Mouse (Mus musculus): ENCODE measurements around the gene Cdh23.

Gene Cdh23

DNA sequence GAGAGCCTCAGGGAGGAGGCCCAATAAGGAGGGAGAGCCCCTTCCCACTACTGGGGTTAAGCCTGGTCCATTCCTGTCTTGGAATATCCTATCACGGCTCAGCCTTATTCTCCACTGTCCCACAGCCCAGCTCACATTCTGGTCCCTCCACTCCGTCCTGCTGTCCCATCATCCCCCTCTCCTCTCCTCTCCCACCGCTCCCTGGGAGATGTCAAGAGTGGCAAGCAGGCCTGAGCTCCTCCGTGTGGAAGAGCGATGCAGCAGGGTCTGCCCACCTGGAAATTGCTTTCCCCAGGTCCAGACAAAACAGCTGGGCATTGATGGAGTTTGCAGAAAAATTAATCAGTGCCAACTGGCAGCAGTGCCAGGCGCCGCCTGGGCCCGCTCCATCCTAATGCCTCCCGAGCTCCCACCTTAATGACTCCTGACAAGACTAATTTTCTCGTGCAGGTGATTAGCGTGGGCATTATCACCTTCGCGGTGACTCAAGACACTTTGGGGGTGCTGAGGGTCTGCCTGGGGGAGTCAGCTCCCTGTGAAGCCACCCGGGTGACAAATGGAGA lies 52.1 kb downstream of the Cdh23 start:
- DNase-seq (ENCODE audit: extremely low read depth, low read depth, low spot score): no peak

DNA sequence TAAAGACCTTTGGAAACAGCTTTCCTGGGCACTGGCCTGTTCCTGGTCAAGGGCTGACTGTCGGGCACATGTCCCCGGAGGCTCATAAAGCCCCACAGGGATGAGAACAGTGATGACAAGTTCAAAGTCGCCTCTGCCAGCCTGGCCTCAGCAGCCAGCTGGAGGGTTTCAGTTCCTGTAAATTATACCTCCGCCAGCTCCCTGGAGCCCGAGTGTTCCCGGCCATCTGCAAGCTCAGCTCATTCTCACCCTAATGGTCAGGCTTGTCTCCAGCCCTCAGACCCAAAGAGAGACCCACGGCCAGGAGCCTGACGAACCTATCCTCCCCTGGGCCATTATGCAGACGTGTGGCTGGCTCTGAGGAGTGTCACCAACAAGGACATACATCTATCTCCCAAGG lies 57.0 kb downstream of the Cdh23 start:
- no peak for DNase-seq (ENCODE audit: extremely low read depth, low read depth, low spot score)

DNA sequence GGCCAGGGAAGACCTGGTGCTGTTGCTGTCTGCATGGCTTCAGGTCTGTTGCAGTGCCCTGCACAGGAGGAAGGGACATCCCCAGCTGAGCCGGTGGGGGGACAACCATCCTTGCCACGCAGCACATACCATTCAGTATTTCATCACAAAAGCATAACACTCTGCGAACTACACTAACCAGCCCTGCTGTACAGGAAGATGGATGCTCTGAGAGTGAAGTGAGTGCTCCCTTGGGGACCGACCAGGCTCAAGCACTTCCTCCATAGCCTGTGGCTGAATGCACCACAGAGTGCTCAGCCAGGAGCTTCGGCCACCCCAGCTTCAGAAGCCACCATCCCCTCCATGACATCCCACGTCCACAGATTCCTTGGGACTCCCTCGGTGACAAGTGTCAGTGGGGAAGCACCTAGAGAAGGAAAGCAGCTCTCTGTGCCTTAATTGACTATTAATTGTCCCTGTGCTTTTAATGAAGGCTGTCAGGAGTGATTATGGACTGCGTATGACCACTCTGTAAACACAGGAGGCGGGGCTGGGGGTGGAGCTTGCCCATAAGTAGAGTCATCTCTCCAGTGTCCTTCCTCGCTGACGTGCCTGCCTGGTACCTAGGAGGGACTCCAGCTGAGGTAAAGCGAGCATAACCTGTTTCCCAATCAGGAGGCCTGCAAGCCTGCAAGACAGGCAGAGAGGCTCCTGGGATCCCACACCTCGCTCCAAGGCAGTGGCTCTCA lies 60.6 kb downstream of the Cdh23 start:
- DNase-seq (ENCODE audit: extremely low read depth, low read depth, low spot score): no peak

DNA sequence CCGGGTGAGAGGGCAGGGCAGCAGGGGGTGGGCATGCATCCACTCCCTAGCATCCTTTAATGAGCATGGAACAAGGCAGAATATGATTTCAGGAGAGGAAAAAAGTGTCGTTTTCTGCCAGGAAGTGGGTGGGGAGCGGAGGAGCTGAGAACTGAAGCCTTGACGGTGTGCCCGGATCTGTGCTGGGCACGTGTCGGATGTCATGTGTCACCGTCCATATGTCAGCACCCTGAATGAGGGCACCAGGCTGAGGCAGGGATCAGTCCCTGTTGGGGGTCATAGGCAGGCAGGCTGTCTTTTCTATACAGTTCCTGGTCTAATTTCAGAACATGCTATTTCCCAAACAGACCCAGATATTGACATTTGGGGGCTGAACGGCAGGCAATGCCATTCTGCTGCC lies 61.9 kb downstream of the Cdh23 start:
- DNase-seq (ENCODE audit: extremely low read depth, low read depth, low spot score): no peak

DNA sequence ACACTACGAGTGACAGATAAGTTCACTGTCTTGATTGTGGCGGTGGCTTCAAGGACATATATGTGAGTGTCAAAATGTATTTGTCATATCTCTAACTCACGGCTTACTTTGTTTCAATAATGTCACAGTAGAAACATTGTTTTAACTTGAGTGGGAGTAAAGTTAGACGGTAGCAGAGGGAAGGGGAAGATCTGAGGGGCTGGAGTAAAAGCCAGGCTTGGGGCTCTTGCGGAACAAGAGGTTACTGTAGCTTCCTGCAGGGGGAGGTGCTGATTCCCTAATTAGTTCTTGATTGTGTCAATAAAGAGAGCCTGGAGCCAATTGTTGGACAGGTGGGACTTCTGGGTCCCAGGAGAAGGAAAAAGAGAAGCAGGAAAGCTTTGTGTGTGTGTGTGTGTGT lies 70.2 kb downstream of the Cdh23 start:
- no peak for DNase-seq (ENCODE audit: extremely low read depth, low read depth, low spot score)

DNA sequence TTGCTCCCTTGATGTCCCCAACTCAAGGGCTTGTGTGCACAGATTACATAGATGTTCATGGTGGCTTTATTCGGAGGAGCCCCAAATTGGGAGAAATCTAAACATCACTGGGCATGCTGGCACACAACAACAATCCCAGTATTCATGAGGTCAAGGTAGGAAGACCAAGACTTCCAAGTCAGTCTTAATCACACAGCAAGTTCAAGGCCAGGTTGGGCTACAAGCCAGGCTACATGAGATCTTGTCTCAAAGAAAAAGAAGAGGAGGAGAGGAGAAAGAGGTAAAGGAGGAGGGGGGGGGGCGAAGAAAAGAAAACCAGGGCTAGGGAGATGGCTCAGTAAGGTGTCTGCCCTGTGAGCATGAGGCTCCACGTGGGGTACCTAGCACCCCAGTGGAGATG lies 70.8 kb downstream of the Cdh23 start:
- no peak for DNase-seq (ENCODE audit: extremely low read depth, low read depth, low spot score)

DNA sequence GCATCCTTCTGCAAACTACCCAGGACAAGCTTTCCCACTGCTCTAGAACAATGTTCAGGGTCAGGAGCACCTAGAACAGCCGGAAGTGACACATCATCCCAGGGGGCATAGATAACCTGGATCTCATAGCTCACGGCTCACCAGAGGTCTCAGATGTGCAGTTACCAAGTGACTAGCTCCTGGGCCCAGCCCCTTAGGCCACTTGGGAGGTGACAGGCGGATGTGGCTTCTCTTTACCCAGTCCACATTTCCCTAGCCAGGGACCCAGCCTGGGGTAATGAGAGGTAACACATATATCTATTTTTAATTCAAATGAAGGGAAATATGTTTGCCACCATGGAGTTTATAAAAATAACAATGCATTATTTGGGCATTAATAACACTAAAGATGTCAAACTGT lies 71.3 kb downstream of the Cdh23 start:
- no peak for DNase-seq (ENCODE audit: extremely low read depth, low read depth, low spot score)

DNA sequence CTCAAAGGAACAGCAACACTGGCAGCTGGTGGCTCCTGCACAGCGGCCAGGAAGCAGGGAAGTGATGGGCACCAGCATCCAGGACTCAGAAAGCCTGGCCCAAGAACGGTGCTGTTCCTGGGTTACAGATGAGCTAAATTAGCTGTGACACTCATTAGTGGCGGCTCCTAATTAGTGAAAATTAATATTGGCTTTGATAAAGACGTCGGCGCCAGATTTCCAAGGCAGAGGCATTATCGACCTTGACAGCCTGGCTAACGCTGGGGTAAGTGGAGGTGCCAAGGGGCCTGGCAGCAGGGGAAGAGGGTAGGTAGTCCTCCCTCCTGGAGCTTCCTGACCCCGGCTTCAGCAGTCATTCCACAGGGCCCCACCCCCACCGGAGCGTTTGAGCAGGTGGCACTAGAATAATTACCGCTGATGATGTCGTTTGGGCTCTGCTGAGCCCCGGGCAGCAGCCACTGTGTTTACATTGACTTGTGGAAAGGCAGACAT lies 72.0 kb downstream of the Cdh23 start:
- DNase-seq (ENCODE audit: extremely low read depth, low read depth, low spot score): no peak

DNA sequence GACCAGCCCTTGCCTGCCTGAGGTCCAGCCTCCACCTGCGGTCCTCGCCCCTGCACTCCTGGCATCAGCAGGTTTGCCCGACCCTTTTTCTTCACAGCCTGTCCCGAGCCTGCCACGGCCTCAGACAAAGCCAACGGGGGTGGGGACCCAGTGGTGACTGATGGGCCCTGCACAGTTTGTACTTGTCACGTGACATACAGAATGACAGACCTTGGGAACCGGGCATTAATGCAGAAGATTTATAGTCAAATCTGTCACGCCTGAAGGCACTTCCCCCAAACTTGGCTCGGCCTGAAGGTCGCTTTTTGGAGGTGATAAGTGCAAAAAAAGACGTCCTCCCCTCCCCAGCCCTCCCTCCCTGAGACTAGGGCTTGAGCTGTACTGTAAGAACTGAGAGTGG lies 73.5 kb downstream of the Cdh23 start:
- no peak for DNase-seq (ENCODE audit: extremely low read depth, low read depth, low spot score)

DNA sequence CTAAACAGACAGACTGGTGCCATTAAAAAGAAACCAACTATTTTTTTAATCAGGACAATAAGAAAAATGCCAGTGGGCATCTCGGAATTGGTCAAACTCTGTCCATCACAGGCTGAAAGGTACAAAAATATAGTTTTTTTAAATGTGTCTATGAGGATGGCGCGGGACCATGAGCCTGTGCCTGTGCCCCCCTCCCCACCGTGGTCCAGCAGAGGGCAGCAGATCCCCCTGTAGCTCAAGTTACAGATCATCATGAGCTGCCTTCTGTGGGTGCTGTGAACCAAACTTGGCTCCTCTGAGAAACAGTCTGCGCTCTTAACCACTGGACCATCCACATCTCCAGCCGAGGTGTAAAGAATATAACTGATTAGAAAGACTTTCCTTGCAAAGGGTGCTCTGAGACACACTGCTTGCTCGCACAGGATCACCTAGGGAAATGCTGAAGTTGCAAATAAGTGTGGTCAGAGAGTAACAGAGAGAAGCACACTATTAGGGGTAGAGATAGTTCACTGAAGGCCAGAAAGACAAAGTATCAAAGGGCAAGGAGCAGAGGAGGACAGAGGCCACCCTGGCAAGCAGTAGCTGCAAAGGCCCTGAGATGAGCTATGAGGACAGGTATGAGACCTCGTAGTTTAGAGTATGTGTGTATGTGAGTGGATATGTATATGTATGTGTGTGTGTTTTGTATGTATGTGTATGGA lies 74.7 kb downstream of the Cdh23 start:
- no peak for DNase-seq (ENCODE audit: extremely low read depth, low read depth, low spot score)

DNA sequence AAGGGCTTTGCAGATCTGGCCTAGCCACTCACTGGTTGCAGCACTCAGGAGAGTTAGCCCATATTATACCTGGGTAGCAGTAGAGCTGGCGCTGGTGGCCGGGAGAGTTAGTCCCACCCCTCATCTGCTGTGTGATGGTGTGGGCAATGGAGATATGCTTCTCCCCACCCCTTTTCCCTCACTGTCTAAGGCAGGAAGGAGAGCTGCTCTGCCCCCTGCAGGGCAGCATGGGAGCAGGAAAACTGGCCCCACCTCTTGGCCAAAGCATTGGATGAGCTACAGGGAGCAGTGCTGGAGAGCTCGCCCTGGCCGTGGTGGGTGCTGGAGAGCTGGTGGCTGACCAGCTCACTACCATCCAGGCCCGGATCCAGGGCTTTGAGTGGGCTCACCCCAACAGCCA lies 80.4 kb downstream of the Cdh23 start:
- no peak for DNase-seq (ENCODE audit: extremely low read depth, low read depth, low spot score)

DNA sequence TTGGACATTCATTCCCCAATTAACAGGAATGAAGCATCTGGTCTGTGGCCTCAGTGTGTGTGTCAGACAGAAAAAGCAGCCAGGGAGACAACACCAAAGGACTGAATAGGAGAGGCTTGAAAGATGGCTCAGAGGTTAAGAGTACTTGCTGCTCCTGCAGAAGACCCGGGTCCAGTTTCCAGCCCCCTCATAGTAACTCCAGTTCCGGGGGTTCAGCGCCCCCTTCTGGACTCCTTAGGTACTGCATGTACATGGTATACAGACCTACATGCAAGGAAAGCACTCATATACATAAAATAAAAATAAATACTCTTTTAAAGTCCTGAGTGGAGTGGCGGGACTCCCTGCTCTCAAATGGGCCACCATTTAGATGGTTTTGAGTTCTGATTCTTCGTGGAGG lies 83.4 kb downstream of the Cdh23 start:
- no peak for DNase-seq (ENCODE audit: extremely low read depth, low read depth, low spot score)

DNA sequence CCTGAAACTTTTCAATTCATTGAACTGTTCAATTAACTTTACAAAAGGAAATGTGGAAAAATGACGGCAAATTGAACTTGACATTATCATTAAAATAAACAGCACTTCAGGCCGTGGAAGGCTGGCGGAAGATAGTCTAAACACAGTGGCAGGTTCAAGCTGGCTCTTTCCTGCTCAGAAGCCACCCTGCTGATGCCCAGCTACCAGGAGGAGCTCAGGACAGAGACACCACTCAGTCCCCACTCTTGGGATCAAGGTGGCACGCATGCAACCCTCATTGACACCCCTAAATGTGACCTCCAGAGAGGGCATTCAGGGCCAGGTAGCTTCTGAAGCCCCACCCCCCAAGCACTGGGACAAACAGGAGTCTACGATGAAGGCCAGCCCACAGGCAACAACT lies 89.1 kb downstream of the Cdh23 start:
- no peak for DNase-seq (ENCODE audit: extremely low read depth, low read depth, low spot score)

DNA sequence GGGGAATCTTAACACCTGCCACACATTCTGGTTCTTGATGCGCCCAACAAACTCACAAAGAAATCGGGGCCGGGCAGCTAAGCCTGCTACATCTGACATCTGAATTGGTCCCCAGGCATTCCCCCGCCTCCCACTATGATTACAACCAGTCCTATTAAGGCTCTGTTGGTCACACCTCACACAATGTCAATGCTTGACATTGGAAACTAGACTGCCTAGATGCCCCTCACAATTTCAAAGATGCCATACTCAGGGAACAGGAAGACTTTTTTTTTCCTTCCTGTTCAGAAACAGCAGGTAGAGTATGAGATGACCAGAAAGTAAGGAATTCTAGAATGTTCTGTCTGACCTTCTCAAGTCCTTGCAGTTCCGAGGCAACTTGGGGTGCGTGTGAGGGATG lies 89.6 kb downstream of the Cdh23 start:
- DNase-seq (ENCODE audit: extremely low read depth, low read depth, low spot score): no peak

DNA sequence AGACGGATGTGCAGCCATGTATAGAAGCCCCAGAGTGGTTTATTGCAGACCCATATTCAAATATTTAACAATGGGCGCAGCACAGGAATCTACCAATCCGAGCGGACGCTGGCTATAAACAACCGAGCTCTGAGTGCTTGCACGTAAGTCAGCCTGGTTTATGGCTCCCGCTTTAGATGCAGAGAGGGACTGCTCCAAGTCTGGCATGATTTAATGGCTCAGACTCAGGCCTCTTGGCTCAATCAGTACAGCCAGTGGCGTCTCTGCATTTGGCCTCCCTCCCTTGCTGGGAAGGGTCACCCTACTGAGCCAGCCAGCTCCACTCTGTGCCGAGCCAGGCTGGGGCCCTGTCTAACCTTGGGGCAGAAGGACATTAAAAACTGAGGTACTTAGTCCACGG lies 94.1 kb downstream of the Cdh23 start:
- DNase-seq (ENCODE audit: extremely low read depth, low read depth, low spot score): no peak

DNA sequence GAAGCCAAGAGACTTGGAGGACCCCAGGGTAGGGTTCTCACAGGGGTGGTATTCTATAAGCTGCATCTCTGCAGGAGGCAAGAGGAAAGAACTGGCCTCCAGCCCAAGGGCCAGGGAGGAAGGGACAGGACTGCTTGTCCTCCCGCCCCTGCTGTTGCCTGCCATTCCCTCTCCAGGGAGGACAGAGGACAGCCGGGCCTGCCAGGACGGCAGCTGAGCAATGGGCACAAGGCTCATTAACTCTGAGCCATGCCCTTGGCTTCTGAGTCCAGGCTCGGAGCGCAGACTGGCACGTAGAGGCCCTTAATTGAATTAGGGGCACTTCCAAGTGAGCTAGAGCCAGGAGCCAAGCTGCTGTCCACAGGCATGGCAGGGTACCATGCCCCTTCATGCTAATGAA lies 101.1 kb downstream of the Cdh23 start:
- DNase-seq (ENCODE audit: extremely low read depth, low read depth, low spot score): no peak

DNA sequence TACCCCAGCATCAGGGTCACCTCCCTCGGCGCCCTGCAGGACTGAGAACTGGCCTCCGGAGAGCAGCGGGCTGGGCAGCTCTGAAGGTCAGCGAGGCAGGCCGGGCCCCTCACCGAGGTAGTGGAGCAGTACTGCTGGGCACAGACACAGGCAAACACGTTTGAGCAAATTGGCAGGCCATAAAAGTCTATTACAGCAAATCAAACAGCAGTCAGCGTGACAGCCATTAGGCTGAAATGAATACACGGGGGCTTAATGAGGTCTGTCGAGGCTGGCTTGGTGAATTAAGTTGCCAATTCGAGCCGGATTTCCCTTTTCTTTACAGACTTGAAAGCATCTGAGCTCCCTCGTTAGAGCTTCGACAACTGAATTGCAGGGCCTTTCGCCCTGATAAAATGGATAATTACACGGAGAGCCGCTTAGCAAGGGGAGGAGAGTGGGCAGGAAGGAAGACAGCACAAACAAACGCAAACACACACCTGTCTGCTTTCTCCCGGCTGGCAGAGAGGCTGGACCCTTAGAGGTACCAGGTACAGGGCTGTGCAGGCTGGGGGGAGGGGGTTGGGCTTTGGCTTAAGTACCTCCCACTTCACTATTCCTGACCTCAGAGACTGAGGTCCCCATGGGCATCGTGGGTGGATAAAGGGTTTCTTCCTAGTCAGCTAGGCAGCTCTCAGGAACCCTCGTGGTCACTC lies 103.3 kb downstream of the Cdh23 start:
- DNase-seq (ENCODE audit: extremely low read depth, low read depth, low spot score): no peak

DNA sequence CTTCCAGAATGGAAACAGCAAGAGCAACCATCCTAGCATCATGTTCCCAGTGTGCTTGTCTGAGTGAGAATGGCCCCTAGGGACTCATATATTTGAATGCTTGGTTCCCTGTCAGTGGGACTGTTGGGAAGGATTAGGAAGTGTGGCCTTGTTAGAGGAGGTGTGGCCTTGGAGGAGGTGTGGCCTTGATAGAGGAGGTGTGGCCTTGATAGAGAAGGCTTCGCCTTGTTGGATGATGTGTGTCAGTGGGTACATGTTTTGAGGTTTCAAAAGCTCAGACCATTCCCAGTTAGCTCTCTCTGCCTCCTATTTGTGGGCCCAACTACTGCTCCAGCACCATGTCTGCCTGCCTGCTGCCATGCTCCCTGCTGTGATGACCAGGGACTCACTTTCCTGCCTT lies 105.0 kb downstream of the Cdh23 start:
- DNase-seq (ENCODE audit: extremely low read depth, low read depth, low spot score): no peak

DNA sequence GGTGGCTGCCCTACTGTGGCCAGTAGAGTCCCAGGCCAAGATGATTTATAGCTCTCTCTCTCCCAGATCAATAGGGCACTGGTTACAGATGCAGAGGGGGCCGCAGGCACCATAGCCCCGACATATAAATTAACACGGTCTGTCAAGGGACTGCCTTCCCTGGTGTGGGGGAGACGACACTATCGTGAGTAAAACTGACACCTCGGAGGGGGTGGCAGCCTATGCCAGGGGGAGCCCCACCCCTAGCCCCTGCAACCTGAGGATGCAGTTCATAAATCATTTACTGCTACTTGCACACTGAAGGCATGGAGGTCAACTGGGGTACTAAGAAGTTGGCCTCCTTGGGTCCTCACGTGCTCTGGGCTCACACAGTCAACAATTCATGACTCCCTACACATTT lies 106.0 kb downstream of the Cdh23 start:
- DNase-seq (ENCODE audit: extremely low read depth, low read depth, low spot score): no peak

DNA sequence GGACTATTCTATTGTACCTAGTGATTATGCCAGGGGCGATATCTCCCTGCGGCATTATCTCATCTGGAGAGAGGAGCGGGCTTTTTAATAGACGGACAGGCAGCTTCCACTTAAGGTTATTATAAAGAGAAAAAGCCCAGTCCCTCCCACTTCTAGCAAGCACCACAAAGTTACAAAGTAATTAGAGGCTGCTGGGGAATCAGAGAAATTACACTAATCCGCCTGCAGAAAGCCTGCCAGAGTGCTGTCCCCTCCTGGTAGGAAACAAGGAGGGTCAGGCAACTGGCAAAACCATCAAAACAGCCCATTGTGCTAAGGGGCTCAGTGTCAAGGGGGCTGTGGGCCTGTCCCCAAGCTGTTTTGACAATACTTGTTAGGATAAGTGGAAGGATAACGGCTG lies 110.6 kb downstream of the Cdh23 start:
- DNase-seq (ENCODE audit: extremely low read depth, low read depth, low spot score): no peak

DNA sequence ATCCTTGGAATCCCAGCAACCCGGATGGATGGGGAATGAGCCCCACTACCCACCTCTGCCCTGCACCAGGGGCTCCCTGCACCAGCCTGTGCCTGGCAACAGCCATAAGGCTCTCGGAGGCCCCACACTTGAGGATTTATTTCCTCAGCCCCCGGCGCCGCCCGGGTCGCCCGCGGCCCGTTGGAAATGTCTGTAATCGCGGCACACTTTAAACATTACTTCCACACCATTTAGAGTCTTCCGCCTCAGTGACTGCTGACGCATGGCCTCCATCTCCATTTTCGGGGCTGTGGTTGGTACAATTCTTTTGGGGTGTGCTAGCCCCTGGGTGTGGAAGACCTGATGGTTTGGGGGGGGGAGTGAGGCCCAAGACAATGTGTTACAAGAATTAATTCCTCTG lies 113.3 kb downstream of the Cdh23 start:
- DNase-seq (ENCODE audit: extremely low read depth, low read depth, low spot score): no peak

DNA sequence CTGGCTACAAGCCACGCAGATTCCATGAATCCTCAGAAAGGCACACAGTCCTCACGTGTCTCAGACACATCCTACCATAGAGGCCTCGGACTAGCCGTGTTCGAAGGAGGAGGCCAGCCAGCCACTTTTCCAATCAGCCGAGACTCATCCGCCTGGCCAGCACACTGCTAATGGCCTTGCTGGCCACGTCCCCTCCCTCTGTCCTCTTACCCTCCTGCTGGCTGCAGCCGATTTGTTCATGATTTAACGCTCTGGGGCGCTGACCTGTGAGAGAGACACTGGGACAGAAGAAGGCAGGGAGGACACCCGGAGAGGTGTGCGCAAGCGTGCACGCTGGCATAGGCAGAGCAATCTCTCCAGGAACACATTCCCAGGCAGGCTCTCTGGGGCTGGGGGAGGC lies 115.6 kb downstream of the Cdh23 start:
- DNase-seq (ENCODE audit: extremely low read depth, low read depth, low spot score): no peak

Measured in fat pad, adult 2 months (tissue).